Mouse (Mus musculus) midbrain, embryonic 11.5 days (tissue): ENCODE measurements around the gene Lrp5. TPM values are rescaled to one million over a fixed set of nuclear protein-coding genes. Genes with fewer than 3 reads are reported as not detected.

Source experiments
- ATAC-seq: fragments of 200-750 bp; cut with Nextera tagmentation; 2 replicates; pipeline ENCODE4 v1.8.0; 2017; ENCODE audit warnings: moderate TSS enrichment, moderate library complexity; ENCODE audit not compliant: low FRiP score
- DNase-seq: peaks from one replicate; pipeline ENCODE4 v3.0.0; 2015; ENCODE audit warnings: low spot score; ENCODE audit errors: missing footprints
- H3K27ac ChIP-seq: fragments of 300-500 bp; sonication (generic); 2 replicates; pipeline ENCODE4 v1.5.1; 2014; ENCODE audit warnings: low read depth, low read length
- H3K27me3 ChIP-seq: fragments of 300-500 bp; sonication (generic); 2 replicates; pipeline ENCODE4 v1.6.1; 2014; ENCODE audit warnings: mild to moderate bottlenecking, low read length, moderate library complexity, mixed read lengths; ENCODE audit not compliant: control insufficient read depth, insufficient read depth
- H3K36me3 ChIP-seq: fragments of 300-500 bp; sonication (generic); 2 replicates; pipeline ENCODE4 v1.6.1; 2014; ENCODE audit warnings: mild to moderate bottlenecking, low read length, moderate library complexity, mixed read lengths; ENCODE audit not compliant: control insufficient read depth, insufficient read depth
- H3K4me1 ChIP-seq: fragments of 300-500 bp; sonication (generic); 2 replicates; pipeline ENCODE4 v1.6.1; 2014; ENCODE audit warnings: low read length; ENCODE audit not compliant: control insufficient read depth, insufficient read depth
- H3K4me2 ChIP-seq: fragments of 300-500 bp; sonication (generic); 2 replicates; pipeline ENCODE4 v1.6.1; 2014; ENCODE audit warnings: mild to moderate bottlenecking, moderate library complexity
- H3K4me3 ChIP-seq: fragments of 300-500 bp; sonication (generic); 2 replicates; pipeline ENCODE4 v1.5.1; 2014; ENCODE audit warnings: low read depth, low read length
- H3K9ac ChIP-seq: fragments of 300-500 bp; sonication (generic); 2 replicates; pipeline ENCODE4 v1.6.1; 2014; ENCODE audit warnings: low read length
- H3K9me3 ChIP-seq: fragments of 300-500 bp; sonication (generic); 2 replicates; pipeline ENCODE4 v1.6.1; 2016; ENCODE audit warnings: low read length; ENCODE audit not compliant: control insufficient read depth
- WGBS: fragments of 180-500 bp; shearing (Covaris S2); extraction: QIAGEN DNeasy Blood & Tissue Kit; methylation state at CpG from one replicate; pipeline ENCODE4 v1.1.7; 2014; 5-methylcytosine and 5-hydroxymethylcytosine counted together
- polyA plus RNA-seq: library from polyadenylated mRNA; unstranded; fragments of >200 nt; fragmentation: Nextera tagmentation; extraction: Ambion mirVana; gene quantifications from 2 replicates; pipeline ENCODE4 v1.2.1, GENCODE M21; 2014

Gene Lrp5
- polyA plus RNA-seq, result 2.6 and 2.8 TPM in 2 replicates

DNA sequence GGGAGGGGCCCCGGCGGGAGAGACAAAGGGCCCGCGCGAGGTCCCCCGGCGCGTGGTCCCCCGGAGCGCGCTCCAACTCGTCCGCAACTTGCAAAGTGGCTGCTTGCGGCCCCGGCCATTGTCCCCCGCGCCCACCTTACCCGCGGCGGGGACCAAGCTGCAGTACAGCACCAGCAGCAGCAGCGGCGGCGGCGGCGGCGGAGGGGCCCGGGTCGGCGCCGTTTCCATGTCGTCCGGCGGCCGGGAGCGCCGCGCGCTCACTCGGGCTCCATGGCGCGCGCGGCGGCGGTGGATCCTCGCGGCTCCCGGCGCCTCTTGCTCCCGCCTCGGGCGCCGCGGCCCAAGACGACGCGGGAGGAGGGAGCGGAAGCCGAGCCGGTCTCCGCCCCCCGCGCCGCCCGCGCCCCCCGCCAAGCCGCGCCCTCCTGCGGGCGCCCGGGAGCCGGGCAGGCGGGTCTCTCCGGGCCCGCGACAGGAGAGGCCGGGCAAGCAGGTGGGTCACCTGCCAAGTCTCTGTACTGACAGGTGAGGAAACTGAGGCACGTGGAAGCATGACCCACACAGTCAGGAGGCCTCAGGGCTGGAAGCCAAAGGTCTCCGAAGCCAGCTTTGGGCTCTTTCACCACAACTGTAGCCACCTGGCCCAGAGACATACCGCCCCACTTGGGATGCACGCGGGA, at the start of gene Lrp5:
Gene Lrp5 (minus strand): TSS at position 350 of the 680 bp plus-strand sequence.
- Histone ChIP-seq H3K4me3 (peak within 1 kb of the TSS; percentile 73), H3K27me3 (peaks cover 7% of the 10 kb centered on the region), H3K36me3 (no peaks in the 10 kb centered on the region), H3K27ac (no peak within 1 kb of the TSS), H3K4me1 (peaks cover 20% of the 10 kb centered on the region), H3K9me3 (no peaks in the 10 kb centered on the region), H3K9ac (peak within 1 kb of the TSS; percentile 82), H3K4me2 (peak within 1 kb of the TSS; percentile 88)
- 1% methylated on average over 59 of the region's 83 CpGs for WGBS
- ATAC-seq, result peak; percentile 47
- DNase-seq, result peak; percentile 90

GRCm38 (mm10) chr19:3736001-3736400, 49.6 kb upstream of the Lrp5 start:
- H3K36me3 ChIP-seq, result no peaks in the 10 kb centered on the region
- H3K4me2 ChIP-seq, result no peak overlapping the region
- no peak overlapping the region for H3K4me3 ChIP-seq
- H3K4me1 ChIP-seq, result no peaks in the 10 kb centered on the region
- WGBS, result 98% methylated on average over 3 of the region's 3 CpGs
- H3K27me3 ChIP-seq, result no peaks in the 10 kb centered on the region
- H3K9me3 ChIP-seq, result no peaks in the 10 kb centered on the region
- no peak for ATAC-seq
- DNase-seq, result peak; percentile 1
- no peak overlapping the region for H3K9ac ChIP-seq
- H3K27ac ChIP-seq, result no peak overlapping the region

DNA sequence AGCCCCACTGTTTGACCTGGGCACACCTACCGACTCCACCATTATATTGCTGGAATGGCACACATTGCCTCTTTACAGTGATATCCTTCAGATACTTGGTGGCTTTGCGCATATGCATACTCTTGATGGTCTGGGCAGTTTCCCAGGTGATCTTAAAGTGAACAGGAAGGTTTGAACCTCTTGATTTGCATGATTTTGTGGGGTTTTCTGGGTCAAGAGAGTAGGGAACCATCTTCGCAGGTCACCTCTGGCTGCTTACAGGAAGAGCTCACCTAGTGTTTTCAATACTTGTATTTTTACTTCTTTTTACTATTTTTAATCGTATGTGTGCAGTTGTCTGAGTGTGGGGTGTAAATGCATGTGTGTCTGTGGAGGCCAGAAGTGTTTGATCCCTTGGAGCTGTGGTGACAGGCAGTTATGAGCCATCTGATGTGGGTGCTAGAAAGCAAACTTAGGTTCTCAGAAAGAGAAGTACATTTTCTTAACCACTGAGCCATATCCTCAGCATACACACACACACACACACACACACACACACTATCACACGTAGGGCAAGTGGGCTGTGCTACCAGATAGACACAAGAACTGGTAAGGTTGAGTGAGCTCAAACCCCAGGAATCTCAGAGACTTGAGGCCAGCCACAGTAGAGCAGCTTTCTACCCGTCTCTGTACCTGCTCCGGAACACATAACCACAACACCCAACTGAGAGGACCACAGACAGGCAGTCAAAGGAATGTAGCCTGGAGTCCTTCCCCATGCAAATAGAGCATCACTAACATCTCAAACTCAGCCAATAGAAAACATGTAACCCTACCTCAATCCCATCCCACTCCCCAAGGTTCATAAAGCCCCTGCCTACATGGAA, 44.6 kb upstream of the Lrp5 start:
- no peak overlapping the region for H3K4me3 ChIP-seq
- WGBS, result 83% methylated on average over 7 of the region's 7 CpGs
- DNase-seq (no peak), ATAC-seq (no peak)
- H3K27me3 ChIP-seq, result no peaks in the 10 kb centered on the region
- H3K9ac ChIP-seq, result no peak overlapping the region
- H3K27ac ChIP-seq, result no peak overlapping the region
- H3K36me3 ChIP-seq, result no peaks in the 10 kb centered on the region
- no peaks in the 10 kb centered on the region for H3K4me1 ChIP-seq
- H3K9me3 ChIP-seq, result no peaks in the 10 kb centered on the region
- no peak overlapping the region for H3K4me2 ChIP-seq

- H3K4me2 ChIP-seq, result no peak overlapping the region
- no peaks in the 10 kb centered on the region for H3K9me3 ChIP-seq
- ATAC-seq, result no peak
- no peak overlapping the region for H3K27ac ChIP-seq
- no peaks in the 10 kb centered on the region for H3K27me3 ChIP-seq
- no peak for DNase-seq
- H3K4me3 ChIP-seq, result no peak overlapping the region
- H3K36me3 ChIP-seq, result no peaks in the 10 kb centered on the region
- H3K4me1 ChIP-seq, result no peaks in the 10 kb centered on the region
- no peak overlapping the region for H3K9ac ChIP-seq
- 75% methylated on average over 2 of the region's 2 CpGs for WGBS
These were observed 42.5 kb upstream of the Lrp5 start for GRCm38 (mm10) chr19:3728901-3729300.

- no peaks in the 10 kb centered on the region for H3K27me3 ChIP-seq
These were observed 38.4 kb upstream of the Lrp5 start for GRCm38 (mm10) chr19:3724779-3725178.

GRCm38 (mm10) chr19:3723904-3724303, 37.5 kb upstream of the Lrp5 start:
- WGBS, result 79% methylated on average over 4 of the region's 4 CpGs
- H3K4me3 ChIP-seq, result no peak overlapping the region
- H3K36me3 ChIP-seq, result no peaks in the 10 kb centered on the region
- no peaks in the 10 kb centered on the region for H3K9me3 ChIP-seq
- DNase-seq (peak; percentile 89), ATAC-seq (no peak)
- H3K4me1 ChIP-seq, result peaks cover 9% of the 10 kb centered on the region; the same call in 1 of the 2 replicates
- no peak overlapping the region for H3K27ac ChIP-seq
- H3K27me3 ChIP-seq, result no peaks in the 10 kb centered on the region
- no peak overlapping the region for H3K9ac ChIP-seq
- H3K4me2 ChIP-seq, result no peak overlapping the region

More at GRCm38 (mm10) chr19:3724779-3725178, 38.4 kb upstream of the Lrp5 start:
- peak; percentile 94 for DNase-seq
- 28% methylated on average over 1 of the region's 1 CpGs for WGBS
- Histone ChIP-seq H3K36me3 (no peaks in the 10 kb centered on the region), H3K9ac (no peak overlapping the region), H3K27ac (no peak overlapping the region), H3K9me3 (no peaks in the 10 kb centered on the region), H3K4me3 (no peak overlapping the region), H3K4me1 (0 out of 2 replicates have a peak, but pooled peaks cover 1% of the 10 kb centered on the region), H3K4me2 (no peak overlapping the region)
- ATAC-seq, result no peak

DNA sequence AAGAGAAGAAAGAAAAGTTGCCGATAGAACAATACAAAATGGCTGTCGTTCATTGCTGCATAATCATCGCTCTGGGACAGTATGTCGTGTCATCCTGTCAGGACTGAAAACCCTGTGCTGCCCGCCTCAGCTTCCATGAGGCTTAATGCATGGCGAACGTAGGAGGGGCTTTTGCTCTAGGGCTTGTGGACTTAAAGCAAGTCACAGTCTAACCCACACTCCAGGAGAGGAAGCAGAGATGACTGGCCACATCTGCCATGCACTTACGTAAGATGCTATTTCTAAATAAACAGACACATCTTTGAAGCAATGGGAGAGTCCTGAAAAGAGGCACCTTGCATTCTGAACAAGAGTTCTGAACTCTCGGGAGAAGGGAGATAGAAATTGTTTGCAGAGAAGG, 36.8 kb upstream of the Lrp5 start:
- no peak overlapping the region for H3K27ac ChIP-seq
- H3K4me1 ChIP-seq, result peaks cover 10% of the 10 kb centered on the region; the same call in 1 of the 2 replicates
- H3K4me2 ChIP-seq, result no peak overlapping the region
- DNase-seq, result peak; percentile 28
- H3K9me3 ChIP-seq, result no peaks in the 10 kb centered on the region
- no peaks in the 10 kb centered on the region for H3K36me3 ChIP-seq
- no peaks in the 10 kb centered on the region for H3K27me3 ChIP-seq
- ATAC-seq, result no peak
- H3K4me3 ChIP-seq, result no peak overlapping the region
- WGBS, result 96% methylated on average over 9 of the region's 9 CpGs
- no peak overlapping the region for H3K9ac ChIP-seq

- Histone ChIP-seq H3K4me3 (peak overlapping the region; percentile 32), H3K36me3 (peaks cover 20% of the 10 kb centered on the region), H3K27me3 (no peaks in the 10 kb centered on the region), H3K4me2 (peak overlapping the region; percentile 62), H3K9ac (peak overlapping the region; percentile 31; the same call in 1 of the 2 replicates), H3K9me3 (no peaks in the 10 kb centered on the region), H3K27ac (no peak overlapping the region), H3K4me1 (peaks cover 10% of the 10 kb centered on the region; the same call in 1 of the 2 replicates)
- peak; percentile 72 for ATAC-seq
- peak; percentile 94 for DNase-seq
- 4% methylated on average over 27 of the region's 27 CpGs for WGBS
These were observed 33.1 kb upstream of the Lrp5 start for GRCm38 (mm10) chr19:3719362-3719891.
